Mouse (Mus musculus) spleen, adult 2 months (tissue): ENCODE measurements around the gene Nav2. TPM values are rescaled to one million over a fixed set of nuclear protein-coding genes. Genes with fewer than 3 reads are reported as not detected.
A peak's percentile ranks its signal among the peaks of the same experiment; 100 is the strongest.

ENCODE experiments used
- DNase-seq, 2 experiments: peaks; one replicate each; pipeline versions ENCODE4 v3.0.0 to v3.0.0-alpha.2; 2012 to 2021; ENCODE audit warnings: low spot score in 2 of 2, low read depth in 1 of 2
- H3K27ac ChIP-seq: fragments of 200-500 bp; 2 replicates; pipeline ENCODE4 v1.5.1; 2012; ENCODE audit warnings: low read length, inconsistent platforms; ENCODE audit not compliant: insufficient read depth
- H3K27me3 ChIP-seq: fragments of 200-500 bp; 2 replicates; pipeline ENCODE4 v1.6.1; 2012; ENCODE audit warnings: mild to moderate bottlenecking, moderate library complexity, low read length, inconsistent platforms; ENCODE audit not compliant: control insufficient read depth, insufficient read depth
- H3K36me3 ChIP-seq: fragments of 200-500 bp; 2 replicates; pipeline ENCODE4 v1.6.1; 2012; ENCODE audit warnings: mild to moderate bottlenecking, low read length, inconsistent platforms; ENCODE audit not compliant: control insufficient read depth, insufficient read depth
- H3K4me1 ChIP-seq: fragments of 200-500 bp; 2 replicates; pipeline ENCODE4 v1.6.1; 2011; ENCODE audit warnings: inconsistent platforms; ENCODE audit not compliant: control insufficient read depth, insufficient read depth, insufficient read length
- H3K4me3 ChIP-seq: fragments of 200-500 bp; 2 replicates; pipeline ENCODE4 v1.5.1; 2011; ENCODE audit warnings: mild to moderate bottlenecking, inconsistent platforms; ENCODE audit not compliant: insufficient read depth, insufficient read length; ENCODE audit errors: extremely low read depth
- CTCF ChIP-seq: fragments of 200-500 bp; IDR thresholded peaks from 2 replicates; pipeline ENCODE4 v1.5.1; 2011; ENCODE audit warnings: mild to moderate bottlenecking, inconsistent platforms; ENCODE audit not compliant: insufficient read depth, insufficient read length, insufficient replicate concordance; ENCODE audit errors: extremely low read depth
- POLR2A ChIP-seq: fragments of 200-500 bp; IDR thresholded peaks from 2 replicates; pipeline ENCODE4 v1.6.1; 2011; ENCODE audit warnings: low read depth, low read length, inconsistent platforms
- WGBS: fragments of 180-500 bp; shearing (Covaris S2); methylation state at CpG from one replicate; pipeline ENCODE4 v1.1.7; 2018; 5-methylcytosine and 5-hydroxymethylcytosine counted together
- polyA plus RNA-seq: library from polyadenylated mRNA; depleted of rRNA; stranded (reverse); fragments of >200 nt; gene quantifications from 2 replicates; pipeline ENCODE4 v1.2.3, GENCODE M21; 2012

Gene Nav2
- polyA plus RNA-seq, 1 experiment: 3.5 TPM

- Histone ChIP-seq H3K4me3 (no peak overlapping the region), H3K27ac (no peak overlapping the region), H3K4me1 (no peaks in the 10 kb centered on the region), H3K27me3 (no peaks in the 10 kb centered on the region), H3K36me3 (no peaks in the 10 kb centered on the region)
- 51% methylated on average over 8 of the region's 8 CpGs for WGBS
- TF ChIP-seq POLR2A (no peak), CTCF (no peak)
- no peak for DNase-seq
These were observed 20.5 kb upstream of the Nav2 start for GRCm38 (mm10) chr7:48887973-48888372.

- no peak for DNase-seq
- TF ChIP-seq POLR2A: no peak
- TF ChIP-seq CTCF: no peak
- no peaks in the 10 kb centered on the region for H3K36me3 ChIP-seq
- no peak overlapping the region for H3K4me3 ChIP-seq
- H3K27me3 ChIP-seq: no peaks in the 10 kb centered on the region
- WGBS: 90% methylated on average over 2 of the region's 2 CpGs
- H3K4me1 ChIP-seq: no peaks in the 10 kb centered on the region
- H3K27ac ChIP-seq: no peak overlapping the region
These were observed 19.8 kb upstream of the Nav2 start for GRCm38 (mm10) chr7:48888751-48889150.

GRCm38 (mm10) chr7:48891029-48891428 lies 17.5 kb upstream of the Nav2 start:
- no peaks in the 10 kb centered on the region for H3K36me3 ChIP-seq
- WGBS: 90% methylated on average over 5 of the region's 5 CpGs
- H3K27me3 ChIP-seq: no peaks in the 10 kb centered on the region
- no peak overlapping the region for H3K27ac ChIP-seq
- no peak overlapping the region for H3K4me3 ChIP-seq
- no peak for DNase-seq
- H3K4me1 ChIP-seq: no peaks in the 10 kb centered on the region
- no peak for TF ChIP-seq POLR2A

- no peak overlapping the region for H3K4me3 ChIP-seq
- no peaks in the 10 kb centered on the region for H3K27me3 ChIP-seq
- TF ChIP-seq CTCF (no peak), POLR2A (no peak)
- H3K4me1 ChIP-seq: peaks cover 9% of the 10 kb centered on the region; the same call in 1 of the 2 replicates
- no peaks in the 10 kb centered on the region for H3K36me3 ChIP-seq
- 70% methylated on average over 7 of the region's 7 CpGs for WGBS
- DNase-seq: no peak
- no peak overlapping the region for H3K27ac ChIP-seq
These were observed 15.4 kb upstream of the Nav2 start for GRCm38 (mm10) chr7:48893093-48893492.

GRCm38 (mm10) chr7:48894152-48894551 lies 14.4 kb upstream of the Nav2 start:
- H3K4me3 ChIP-seq: no peak overlapping the region
- H3K4me1 ChIP-seq: peaks cover 17% of the 10 kb centered on the region; the same call in 1 of the 2 replicates
- H3K27ac ChIP-seq: no peak overlapping the region
- no peaks in the 10 kb centered on the region for H3K27me3 ChIP-seq
- no peaks in the 10 kb centered on the region for H3K36me3 ChIP-seq
- peak; percentile 79; the same call in 1 of the 2 replicates for TF ChIP-seq CTCF
- no peak for TF ChIP-seq POLR2A
- 3% methylated on average over 6 of the region's 6 CpGs for WGBS
- DNase-seq: peak in 1 of 2 experiments; percentile 47

GRCm38 (mm10) chr7:48894763-48895162 lies 13.8 kb upstream of the Nav2 start:
- DNase-seq: no peak
- no peaks in the 10 kb centered on the region for H3K27me3 ChIP-seq
- H3K4me1 ChIP-seq: peaks cover 18% of the 10 kb centered on the region; the same call in 1 of the 2 replicates
- H3K4me3 ChIP-seq: no peak overlapping the region
- TF ChIP-seq CTCF (no peak), POLR2A (no peak)
- 82% methylated on average over 6 of the region's 6 CpGs for WGBS
- no peaks in the 10 kb centered on the region for H3K36me3 ChIP-seq
- no peak overlapping the region for H3K27ac ChIP-seq

GRCm38 (mm10) chr7:48895475-48895874 lies 13.0 kb upstream of the Nav2 start:
- no peaks in the 10 kb centered on the region for H3K36me3 ChIP-seq
- TF ChIP-seq CTCF (no peak), POLR2A (no peak)
- no peak for DNase-seq
- peaks cover 22% of the 10 kb centered on the region; the same call in 1 of the 2 replicates for H3K4me1 ChIP-seq
- H3K4me3 ChIP-seq: no peak overlapping the region
- 88% methylated on average over 4 of the region's 4 CpGs for WGBS
- H3K27ac ChIP-seq: no peak overlapping the region
- no peaks in the 10 kb centered on the region for H3K27me3 ChIP-seq
